9 mouse cellular contexts compared by ENCODE assay signal in the genomic region with DNA sequence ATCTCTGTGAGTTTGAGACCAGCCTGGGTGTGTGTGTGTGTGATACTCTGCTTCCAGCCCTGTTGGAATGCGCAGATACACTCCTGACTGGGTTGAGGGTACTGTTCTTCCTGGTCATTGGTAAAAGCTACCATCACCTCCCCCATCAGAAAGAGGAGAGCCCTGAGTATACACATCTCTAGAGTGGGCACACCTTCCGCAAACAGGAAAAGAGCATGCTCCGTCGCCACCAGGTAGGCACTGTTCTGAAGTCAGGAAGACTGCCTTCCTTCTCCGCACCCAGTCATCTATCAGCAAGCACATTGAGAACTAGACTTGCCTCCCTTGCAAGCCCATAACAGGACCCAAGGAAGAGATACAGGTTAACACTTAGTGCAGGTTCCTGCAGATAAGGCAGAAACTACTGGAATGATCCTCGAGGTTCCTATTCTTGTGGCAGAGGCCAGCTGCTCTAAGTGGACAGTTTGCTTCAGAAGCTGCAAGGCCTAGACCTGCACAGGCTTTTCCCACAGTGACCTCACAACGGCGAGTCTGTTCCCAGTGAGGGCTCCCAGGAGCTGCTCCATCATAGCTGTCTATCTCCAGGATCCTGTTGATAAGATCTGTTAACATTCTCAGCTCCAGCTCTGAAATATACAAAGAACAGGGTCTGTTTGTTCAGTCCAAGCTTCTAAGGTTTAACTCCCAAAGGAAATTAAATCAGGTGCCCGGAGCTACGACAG. TPM values are rescaled to one million over a fixed set of nuclear protein-coding genes. Genes with fewer than 3 reads are reported as not detected.
A peak's percentile ranks its signal among the peaks of the same experiment; 100 is the strongest.
DNase-seq lines count a peak whose midpoint lies in the region; ATAC-seq and TF ChIP-seq lines count a peak whose summit lies in the region.
"Had no signal": no experiment of that assay in that cellular context is flagged by ENCODE, and none has a peak within 500 bp of the region (broad histone marks: within the 10 kb centered on the region; RNA-seq: fewer than 3 reads in every experiment).

No protein-coding gene starts in this region.

- ATAC-seq in forebrain, embryonic 12.5 days (ENCODE audit: low FRiP score) = no peak
- no peak for ATAC-seq in forebrain, postnatal 0 days
- no peak for ATAC-seq in lung, embryonic 15.5 days (ENCODE audit: borderline replicate concordance, extremely low read depth, low FRiP score, low TSS enrichment)
- no peak for ATAC-seq in lung, postnatal 0 days
- no peak for ATAC-seq in stomach, embryonic 16.5 days (ENCODE audit: insufficient read depth, low FRiP score)

- WGBS in forebrain, embryonic 12.5 days = 80% methylated on average over 10 of the region's 10 CpGs
- 76% methylated on average over 10 of the region's 10 CpGs for WGBS in forebrain, postnatal 0 days
- WGBS in lung, embryonic 15.5 days = 41% methylated on average over 10 of the region's 10 CpGs
- 34% methylated on average over 10 of the region's 10 CpGs for WGBS in lung, postnatal 0 days
- WGBS in stomach, embryonic 16.5 days = 51% methylated on average over 10 of the region's 10 CpGs

- no peak overlapping the region for H3K9ac ChIP-seq in forebrain, embryonic 12.5 days
- H3K9ac ChIP-seq in forebrain, postnatal 0 days = no peak overlapping the region
- H3K9ac ChIP-seq in lung, embryonic 15.5 days = no peak overlapping the region
- H3K9ac ChIP-seq in lung, postnatal 0 days (replicated peaks; ENCODE audit: low read depth) = no peak overlapping the region
- H3K9ac ChIP-seq in stomach, embryonic 16.5 days (ENCODE audit: low read length) = peak overlapping the region; percentile 46
- H3K9ac ChIP-seq: limb, embryonic 12.5 days had no signal

- TF ChIP-seq CTCF in forebrain, postnatal 0 days (IDR thresholded peaks at IDR 0.05; ENCODE audit: low read depth) = no peak
- no peak for TF ChIP-seq CTCF in lung, postnatal 0 days (IDR thresholded peaks at IDR 0.05)

- TF ChIP-seq EP300 in lung, postnatal 0 days (IDR thresholded peaks at IDR 0.05) = no peak

- DNase-seq in forebrain, postnatal 0 days = no peak
- DNase-seq in lung, postnatal 25 days (ENCODE audit: low spot score) = no peak
- no peak for DNase-seq in lung, postnatal 0 days (ENCODE audit: low spot score)
- no peak for DNase-seq in ovary, postnatal 14 days (ENCODE audit: low spot score)
- DNase-seq in urinary bladder, postnatal 25 days (ENCODE audit: low spot score) = no peak

- H3K9me3 ChIP-seq in forebrain, embryonic 12.5 days = no peaks in the 10 kb centered on the region
- H3K9me3 ChIP-seq in forebrain, postnatal 0 days (ENCODE audit: low read length) = no peaks in the 10 kb centered on the region
- H3K9me3 ChIP-seq in lung, embryonic 15.5 days = no peaks in the 10 kb centered on the region
- H3K9me3 ChIP-seq in lung, postnatal 0 days (ENCODE audit: low read length) = no peaks in the 10 kb centered on the region
- H3K9me3 ChIP-seq in stomach, embryonic 16.5 days (replicated peaks; ENCODE audit: control insufficient read depth, low read length) = no peaks in the 10 kb centered on the region
- H3K9me3 ChIP-seq: limb, embryonic 12.5 days had no signal

- H3K4me2 ChIP-seq in forebrain, embryonic 12.5 days = no peak overlapping the region
- H3K4me2 ChIP-seq in forebrain, postnatal 0 days (ENCODE audit: low read depth) = no peak overlapping the region
- H3K4me2 ChIP-seq in lung, embryonic 15.5 days = peak overlapping the region; percentile 0; the same call in 1 of the 2 replicates
- no peak overlapping the region for H3K4me2 ChIP-seq in lung, postnatal 0 days (replicated peaks; ENCODE audit: low read depth, low read length)
- H3K4me2 ChIP-seq in stomach, embryonic 16.5 days (ENCODE audit: low read depth, low read length) = no peak overlapping the region
- H3K4me2 ChIP-seq: limb, embryonic 12.5 days had no signal

- 0 out of 2 replicates have a peak overlapping the region, but pooled peaks have one; percentile 14 for H3K27ac ChIP-seq in forebrain, embryonic 12.5 days
- H3K27ac ChIP-seq in forebrain, postnatal 0 days (ENCODE audit: low read depth, low read length) = no peak overlapping the region
- H3K27ac ChIP-seq in lung, embryonic 15.5 days = peak overlapping the region; percentile 81
- peak overlapping the region; percentile 88 for H3K27ac ChIP-seq in lung, postnatal 0 days (ENCODE audit: low read length)
- H3K27ac ChIP-seq in stomach, embryonic 16.5 days (ENCODE audit: low read length) = peak overlapping the region; percentile 89

- H3K4me3 ChIP-seq in forebrain, embryonic 12.5 days (replicated peaks) = no peak overlapping the region
- H3K4me3 ChIP-seq in forebrain, postnatal 0 days (ENCODE audit: low read depth, low read length) = no peak overlapping the region
- no peak overlapping the region for H3K4me3 ChIP-seq in lung, embryonic 15.5 days
- H3K4me3 ChIP-seq in lung, postnatal 0 days (ENCODE audit: low read depth, low read length) = no peak overlapping the region
- no peak overlapping the region for H3K4me3 ChIP-seq in stomach, embryonic 16.5 days (replicated peaks; ENCODE audit: low read length)
- H3K4me3 ChIP-seq: limb, embryonic 12.5 days had no signal

- H3K36me3 ChIP-seq in forebrain, embryonic 12.5 days (replicated peaks) = peaks cover 57% of the 10 kb centered on the region
- H3K36me3 ChIP-seq in forebrain, postnatal 0 days (ENCODE audit: insufficient read depth) = peaks cover 36% of the 10 kb centered on the region
- H3K36me3 ChIP-seq in lung, embryonic 15.5 days = peaks cover 10% of the 10 kb centered on the region; the same call in 1 of the 2 replicates
- H3K36me3 ChIP-seq in lung, postnatal 0 days (ENCODE audit: insufficient read depth, low read length) = no peaks in the 10 kb centered on the region
- no peaks in the 10 kb centered on the region for H3K36me3 ChIP-seq in stomach, embryonic 16.5 days (ENCODE audit: control insufficient read depth, insufficient read depth, low read length)

- H3K27me3 ChIP-seq in forebrain, embryonic 12.5 days = no peaks in the 10 kb centered on the region
- H3K27me3 ChIP-seq in forebrain, postnatal 0 days (ENCODE audit: insufficient read depth, low read length) = no peaks in the 10 kb centered on the region
- no peaks in the 10 kb centered on the region for H3K27me3 ChIP-seq in lung, embryonic 15.5 days
- H3K27me3 ChIP-seq in lung, postnatal 0 days (replicated peaks; ENCODE audit: insufficient read depth, low read length) = no peaks in the 10 kb centered on the region
- H3K27me3 ChIP-seq in stomach, embryonic 16.5 days (ENCODE audit: control insufficient read depth, insufficient read depth, low read length) = no peaks in the 10 kb centered on the region
- H3K27me3 ChIP-seq: limb, embryonic 12.5 days had no signal

- peaks cover 54% of the 10 kb centered on the region for H3K4me1 ChIP-seq in forebrain, embryonic 12.5 days
- peaks cover 9% of the 10 kb centered on the region for H3K4me1 ChIP-seq in forebrain, postnatal 0 days (ENCODE audit: insufficient read depth)
- peaks cover 93% of the 10 kb centered on the region for H3K4me1 ChIP-seq in lung, embryonic 15.5 days
- H3K4me1 ChIP-seq in lung, postnatal 0 days (ENCODE audit: insufficient read depth, low read depth, low read length) = peaks cover 64% of the 10 kb centered on the region
- peaks cover 82% of the 10 kb centered on the region for H3K4me1 ChIP-seq in stomach, embryonic 16.5 days (ENCODE audit: control insufficient read depth, insufficient read depth, low read length)

RNA-seq across cellular contexts. Expression of gene Trim8, which starts 20.7 kb away (rescaled TPM):
- 33.9 and 35.1 TPM in 2 replicates for polyA plus RNA-seq in forebrain, embryonic 12.5 days (2016; fragmentation: Nextera tagmentation; extraction: Ambion mirVana)
- 68.6 and 76.5 TPM in 2 replicates for total RNA-seq in forebrain, postnatal 0 days (2014; rRNA removed)
- polyA plus RNA-seq in forebrain, postnatal 0 days (2015; fragmentation: Nextera tagmentation; extraction: Ambion mirVana) = 25.9 and 28.2 TPM in 2 replicates
- 22.2 and 27.8 TPM in 2 replicates for polyA plus RNA-seq in lung, embryonic 15.5 days (2015; fragmentation: Nextera tagmentation; extraction: Ambion mirVana)
- polyA plus RNA-seq in lung, postnatal 0 days (2015; fragmentation: Nextera tagmentation; extraction: Ambion mirVana) = 34.1 and 34.8 TPM in 2 replicates
- polyA plus RNA-seq in stomach, embryonic 16.5 days (2015; fragmentation: Nextera tagmentation; extraction: Ambion mirVana) = 11.8 and 16.2 TPM in 2 replicates
